Mouse (Mus musculus) G1E (cell line): Measurements from ENCODE around the gene Wbp1. TPM values are rescaled to one million over a fixed set of nuclear protein-coding genes. Genes with fewer than 3 reads are reported as not detected.

Source experiments
- ATAC-seq: 2 replicates; pipeline ENCODE4 v1.8.0; 2016; ENCODE audit warnings: mild to moderate bottlenecking; ENCODE audit not compliant: insufficient number of reproducible peaks, poor library complexity, low FRiP score, severe bottlenecking; ENCODE audit errors: extremely low read depth
- DNase-seq: peaks from one replicate; pipeline ENCODE4 v3.0.0; 2012; ENCODE audit warnings: low spot score
- H3K27me3 ChIP-seq: 2 replicates; pipeline ENCODE4 v1.6.1; 2012; ENCODE audit warnings: mild to moderate bottlenecking, low read length, inconsistent platforms; ENCODE audit not compliant: insufficient read depth
- H3K36me3 ChIP-seq: replicated peaks from 2 replicates; pipeline ENCODE3; 2012; ENCODE audit warnings: mild to moderate bottlenecking, inconsistent platforms
- H3K4me1 ChIP-seq: 2 replicates; pipeline ENCODE4 v1.6.1; 2012; ENCODE audit warnings: low read depth, low read length, inconsistent platforms, mixed read lengths; ENCODE audit not compliant: insufficient read depth
- H3K4me3 ChIP-seq: 2 replicates; pipeline ENCODE4 v1.5.1; 2012; ENCODE audit warnings: low read depth, mild to moderate bottlenecking, inconsistent platforms, low read length, moderate library complexity, mixed read lengths
- H3K9me3 ChIP-seq: replicated peaks from 2 replicates; pipeline ENCODE4 v1.6.1; 2012; ENCODE audit warnings: inconsistent platforms
- CTCF ChIP-seq: IDR thresholded peaks from 2 replicates; pipeline ENCODE4 v1.5.1; 2012; ENCODE audit warnings: low read depth, low read length, inconsistent platforms, mixed read lengths
- GATA1 ChIP-seq: IDR thresholded peaks from 2 replicates; pipeline ENCODE4 v1.6.1; 2012; ENCODE audit warnings: borderline replicate concordance, low read length, inconsistent platforms, mixed read lengths
- GATA2 ChIP-seq: IDR thresholded peaks from 2 replicates; pipeline ENCODE4 v1.6.1; 2012; ENCODE audit warnings: low read depth, low read length, inconsistent platforms, borderline replicate concordance
- POLR2AphosphoS5 ChIP-seq: IDR thresholded peaks from 2 replicates; pipeline ENCODE4 v1.6.1; 2012; ENCODE audit warnings: low read depth, low read length, inconsistent platforms; ENCODE audit not compliant: insufficient replicate concordance
- TAL1 ChIP-seq: conservative IDR thresholded peaks from 2 replicates; pipeline ENCODE4 v1.6.1; 2012; ENCODE audit warnings: low read depth, low read length, inconsistent platforms, mixed read lengths
- polyA plus RNA-seq: library from polyadenylated mRNA; stranded (reverse); fragments of >175 nt; gene quantifications from 2 replicates; pipeline ENCODE4 v1.2.3, GENCODE M21; 2012
- total RNA-seq, 2 experiments: library from RNA; stranded (forward) in 1 of 2; stranded (reverse) in 1 of 2; fragments of 200-1000 nt in 1 of 2; fragments of >200 nt in 1 of 2; fragmentation: Nextera tagmentation in 1 of 2; gene quantifications; 2 replicates each; pipeline ENCODE4 v1.2.3; 2014 to 2017

Gene Wbp1
- total and polyA plus RNA-seq, 3 experiments = 47.9 to 94.7 (median 49.1) TPM

DNA sequence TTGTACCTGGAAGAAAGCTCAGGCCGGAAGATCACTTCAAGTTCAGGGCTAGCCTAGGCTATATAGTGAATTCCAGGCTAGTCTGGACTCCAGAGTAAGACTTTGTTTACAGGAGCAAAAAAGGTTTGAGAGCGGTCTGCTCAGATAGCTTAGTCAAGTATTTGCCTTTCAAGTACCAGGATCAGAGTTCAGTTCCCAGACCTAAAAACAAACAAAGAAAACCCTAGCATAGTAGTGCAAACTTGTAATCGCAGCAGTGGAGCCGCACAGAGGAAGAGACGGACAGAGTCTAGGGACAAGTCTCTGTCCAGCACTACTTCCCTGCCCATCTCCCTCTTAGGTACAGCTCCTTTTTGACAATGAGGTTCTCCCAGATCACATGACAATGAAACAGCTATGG is 41.1 kb downstream of the Wbp1 start:
- H3K27me3 ChIP-seq = peaks cover 8% of the 10 kb centered on the region
- no peak for TF ChIP-seq POLR2AphosphoS5
- TF ChIP-seq CTCF = no peak
- no peak for TF ChIP-seq TAL1
- TF ChIP-seq GATA1 = no peak
- TF ChIP-seq GATA2 = no peak
- ATAC-seq (no peak), DNase-seq (no peak)
- no peaks in the 10 kb centered on the region for H3K9me3 ChIP-seq
- no peak overlapping the region for H3K4me3 ChIP-seq
- peaks cover 29% of the 10 kb centered on the region for H3K4me1 ChIP-seq
- peaks cover 44% of the 10 kb centered on the region for H3K36me3 ChIP-seq

DNA sequence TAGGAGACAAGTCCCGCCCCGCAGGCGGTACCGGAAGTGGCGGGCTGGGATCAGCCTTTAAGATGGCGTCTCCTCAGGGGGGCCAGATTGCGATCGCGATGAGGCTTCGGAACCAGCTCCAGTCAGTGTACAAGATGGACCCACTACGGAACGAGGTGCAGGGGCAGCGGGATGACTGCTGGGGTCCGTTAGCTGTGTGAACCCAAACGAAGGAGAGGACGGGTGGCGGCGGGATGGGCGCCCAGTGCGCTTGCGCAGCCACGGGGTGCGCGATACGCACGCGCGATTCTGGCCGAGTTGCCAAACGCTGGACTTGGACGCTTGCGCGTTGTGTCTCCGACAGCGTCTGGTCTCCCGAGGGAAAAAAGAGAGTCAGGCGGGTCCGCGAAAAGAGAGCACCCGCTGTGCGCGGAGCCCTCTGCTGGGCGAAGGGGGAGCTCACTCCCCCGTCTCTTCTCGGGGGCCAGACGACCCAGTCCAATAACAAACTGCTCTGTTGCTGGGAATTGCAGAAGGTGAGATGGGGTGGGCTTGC is 43.0 kb downstream of the Wbp1 start:
- no peaks in the 10 kb centered on the region for H3K9me3 ChIP-seq
- peak overlapping the region; percentile 91 for H3K4me3 ChIP-seq
- H3K4me1 ChIP-seq = peaks cover 26% of the 10 kb centered on the region
- peak; percentile 50; the same call in 1 of the 2 replicates for ATAC-seq
- H3K36me3 ChIP-seq = peaks cover 42% of the 10 kb centered on the region
- H3K27me3 ChIP-seq = peaks cover 3% of the 10 kb centered on the region
- TF ChIP-seq GATA2 = no peak
- TF ChIP-seq POLR2AphosphoS5 = no peak
- no peak for TF ChIP-seq TAL1
- no peak for TF ChIP-seq CTCF
- no peak for TF ChIP-seq GATA1
- peak; percentile 99 for DNase-seq

DNA sequence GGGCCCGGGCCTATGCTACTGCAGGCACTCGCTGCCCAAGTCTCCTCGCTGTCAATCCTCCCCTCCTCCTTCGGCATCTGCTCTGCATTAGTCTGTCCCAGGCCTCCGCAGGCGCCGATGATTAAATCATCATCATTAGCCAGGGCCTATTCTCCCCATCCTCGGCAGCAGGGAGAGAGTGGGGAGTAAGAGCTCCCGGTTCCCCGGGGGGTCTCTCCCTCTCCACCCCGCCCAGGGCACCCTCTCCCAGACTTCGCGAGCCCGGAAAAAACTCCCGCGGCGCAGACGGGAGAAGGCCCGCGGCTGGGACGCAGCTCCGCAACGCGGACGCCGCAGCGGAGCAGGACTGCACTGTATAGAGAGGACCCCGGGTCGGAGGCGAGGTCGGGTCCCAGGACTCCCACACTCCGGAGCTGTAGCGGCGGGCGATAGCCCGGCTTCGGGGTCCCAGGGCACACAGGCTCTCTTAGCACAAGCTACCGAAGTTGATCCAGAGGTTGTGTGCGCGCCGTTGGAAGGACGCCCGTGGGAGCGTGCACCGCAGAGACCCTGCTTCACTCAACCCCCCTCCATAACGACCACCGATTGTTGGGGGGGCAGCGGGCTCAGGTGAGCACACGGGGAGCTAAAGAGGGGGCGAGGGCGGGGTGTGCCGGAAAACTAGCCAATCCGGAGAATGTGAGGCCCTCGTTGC is 43.6 kb downstream of the Wbp1 start, which contains the start of gene Pcgf1:
Pcgf1 (plus strand) TSS at position 240 of the 694 bp plus-strand sequence.
- Histone ChIP-seq H3K4me3 (peak within 1 kb of the TSS; percentile 91), H3K9me3 (no peaks in the 10 kb centered on the region), H3K4me1 (peaks cover 26% of the 10 kb centered on the region), H3K27me3 (peaks cover 4% of the 10 kb centered on the region), H3K36me3 (peaks cover 37% of the 10 kb centered on the region)
- no peak for TF ChIP-seq GATA1
- TF ChIP-seq CTCF = no peak
- no peak for TF ChIP-seq TAL1
- no peak for TF ChIP-seq GATA2
- no peak for TF ChIP-seq POLR2AphosphoS5
- DNase-seq = peak; percentile 58
- peak; percentile 89 for ATAC-seq

DNA sequence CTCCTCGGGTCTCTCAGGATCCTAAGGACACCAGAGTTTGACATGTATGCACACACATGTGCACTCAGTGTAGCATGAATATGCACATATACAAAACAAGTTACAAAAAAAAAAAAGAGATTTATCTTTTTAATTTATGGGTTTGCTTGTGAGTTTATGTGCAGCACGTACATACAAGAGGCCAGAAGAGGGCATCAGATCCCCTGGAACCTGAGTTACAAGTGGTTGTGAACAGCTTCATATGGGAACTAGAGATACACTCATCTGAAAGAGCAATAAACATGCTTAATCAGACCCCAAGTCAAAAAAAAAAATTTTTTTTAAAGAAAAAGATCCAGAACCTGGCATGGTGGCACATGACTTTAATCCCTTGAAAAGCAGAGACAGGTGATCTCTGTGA is 46.4 kb downstream of the Wbp1 start:
- DNase-seq (no peak), ATAC-seq (no peak)
- TF ChIP-seq GATA1 = no peak
- no peak for TF ChIP-seq CTCF
- no peak for TF ChIP-seq POLR2AphosphoS5
- no peak for TF ChIP-seq TAL1
- no peak for TF ChIP-seq GATA2

GRCm38 (mm10) chr6:83071220-83071619 is 50.1 kb downstream of the Wbp1 start:
- no peak for TF ChIP-seq GATA1
- TF ChIP-seq CTCF = no peak
- no peak for TF ChIP-seq TAL1
- no peak for TF ChIP-seq GATA2
- no peak for TF ChIP-seq POLR2AphosphoS5
- DNase-seq (no peak), ATAC-seq (no peak)
- Histone ChIP-seq H3K27me3 (peaks cover 44% of the 10 kb centered on the region), H3K36me3 (peaks cover 7% of the 10 kb centered on the region), H3K9me3 (peaks cover 33% of the 10 kb centered on the region), H3K4me3 (no peak overlapping the region; the same call in 1 of the 2 replicates), H3K4me1 (no peaks in the 10 kb centered on the region; the same call in 1 of the 2 replicates)

More for the DNA sequence above, 46.4 kb downstream of the Wbp1 start:
- Histone ChIP-seq H3K36me3 (peaks cover 11% of the 10 kb centered on the region), H3K27me3 (peaks cover 31% of the 10 kb centered on the region), H3K4me1 (peaks cover 23% of the 10 kb centered on the region), H3K9me3 (peaks cover 15% of the 10 kb centered on the region), H3K4me3 (no peak overlapping the region)

- TF ChIP-seq CTCF = no peak
- no peak for ATAC-seq
- DNase-seq = no peak
These were observed 50.8 kb downstream of the Wbp1 start for GRCm38 (mm10) chr6:83070311-83071219.

More at GRCm38 (mm10) chr6:83070311-83071219, 50.8 kb downstream of the Wbp1 start:
- peaks cover 33% of the 10 kb centered on the region for H3K9me3 ChIP-seq
- H3K4me3 ChIP-seq = peak overlapping the region; percentile 23; the same call in 1 of the 2 replicates
- H3K4me1 ChIP-seq = no peaks in the 10 kb centered on the region; the same call in 1 of the 2 replicates
- peaks cover 44% of the 10 kb centered on the region for H3K27me3 ChIP-seq
- H3K36me3 ChIP-seq = peaks cover 11% of the 10 kb centered on the region
